Mouse (Mus musculus) heart, embryonic 15.5 days (tissue): Measurements from ENCODE around the gene Gm10985. TPM values are rescaled to one million over a fixed set of nuclear protein-coding genes. Genes with fewer than 3 reads are reported as not detected.

ENCODE experiments used
- ATAC-seq: fragments of 200-750 bp; cut with Nextera tagmentation; replicated peaks from 2 replicates; pipeline ENCODE4 v1.8.0; 2017; ENCODE audit warnings: low read depth, moderate TSS enrichment; ENCODE audit not compliant: insufficient number of reproducible peaks, insufficient read depth, low FRiP score
- H3K27ac ChIP-seq: fragments of 300-500 bp; sonication (generic); 2 replicates; pipeline ENCODE4 v1.5.1; 2015; ENCODE audit warnings: mild to moderate bottlenecking, inconsistent platforms
- H3K27me3 ChIP-seq: fragments of 300-500 bp; sonication (generic); 2 replicates; pipeline ENCODE4 v1.6.1; 2015; ENCODE audit warnings: inconsistent platforms
- H3K36me3 ChIP-seq: fragments of 300-500 bp; sonication (generic); 2 replicates; pipeline ENCODE4 v1.6.1; 2015; ENCODE audit warnings: mild to moderate bottlenecking, inconsistent platforms
- H3K4me1 ChIP-seq: fragments of 300-500 bp; sonication (generic); replicated peaks from 2 replicates; pipeline ENCODE4 v1.6.1; 2015; ENCODE audit warnings: inconsistent platforms
- H3K4me2 ChIP-seq: fragments of 300-500 bp; sonication (generic); 2 replicates; pipeline ENCODE4 v1.6.1; 2015; ENCODE audit warnings: inconsistent platforms, mild to moderate bottlenecking, moderate library complexity
- H3K4me3 ChIP-seq: fragments of 300-500 bp; sonication (generic); 2 replicates; pipeline ENCODE4 v1.5.1; 2015; ENCODE audit warnings: mild to moderate bottlenecking, inconsistent platforms
- H3K9ac ChIP-seq: fragments of 300-500 bp; sonication (generic); 2 replicates; pipeline ENCODE4 v1.6.1; 2015; ENCODE audit warnings: mild to moderate bottlenecking, inconsistent platforms
- H3K9me3 ChIP-seq: fragments of 300-500 bp; sonication (generic); replicated peaks from 2 replicates; pipeline ENCODE4 v1.6.1; 2016; ENCODE audit warnings: inconsistent platforms
- WGBS: fragments of 180-500 bp; shearing (Covaris S2); methylation state at CpG from one replicate; pipeline ENCODE4 v1.1.7; 2015; ENCODE audit warnings: mixed read lengths; 5-methylcytosine and 5-hydroxymethylcytosine counted together
- polyA plus RNA-seq: library from polyadenylated mRNA; unstranded; fragments of >200 nt; fragmentation: Nextera tagmentation; extraction: Ambion mirVana; gene quantifications from 2 replicates; pipeline ENCODE4 v1.2.1, GENCODE M21; 2015

The Gm10985 gene
- polyA plus RNA-seq, 1 experiment from 2014 or later = not detected

DNA sequence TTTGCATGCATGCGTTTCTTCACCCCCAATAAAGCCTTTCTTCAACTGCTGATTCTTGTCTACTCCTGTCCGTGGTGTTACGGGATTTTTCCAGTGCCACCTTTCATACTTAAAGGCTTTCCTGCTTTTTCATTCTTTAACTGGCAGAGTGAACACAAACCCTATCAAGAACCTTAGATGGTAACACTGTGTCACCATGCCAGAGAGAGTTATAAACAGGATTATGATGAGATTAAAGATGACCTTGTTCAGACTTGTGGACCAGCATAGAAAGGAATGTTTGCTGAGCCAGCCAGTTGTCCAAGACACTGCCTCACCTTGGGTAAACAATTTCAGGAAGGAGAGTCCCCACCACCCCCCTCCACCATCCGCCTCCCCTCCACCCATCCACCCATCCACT is 23.3 kb downstream of the Gm10985 start:
- H3K4me2 ChIP-seq = no peak overlapping the region
- H3K9ac ChIP-seq = no peak overlapping the region
- WGBS = 80% methylated on average over 4 of the region's 4 CpGs
- no peaks in the 10 kb centered on the region for H3K4me1 ChIP-seq
- no peaks in the 10 kb centered on the region for H3K9me3 ChIP-seq
- no peak for ATAC-seq
- no peaks in the 10 kb centered on the region for H3K36me3 ChIP-seq
- no peaks in the 10 kb centered on the region for H3K27me3 ChIP-seq
- H3K4me3 ChIP-seq = no peak overlapping the region
- no peak overlapping the region for H3K27ac ChIP-seq

DNA sequence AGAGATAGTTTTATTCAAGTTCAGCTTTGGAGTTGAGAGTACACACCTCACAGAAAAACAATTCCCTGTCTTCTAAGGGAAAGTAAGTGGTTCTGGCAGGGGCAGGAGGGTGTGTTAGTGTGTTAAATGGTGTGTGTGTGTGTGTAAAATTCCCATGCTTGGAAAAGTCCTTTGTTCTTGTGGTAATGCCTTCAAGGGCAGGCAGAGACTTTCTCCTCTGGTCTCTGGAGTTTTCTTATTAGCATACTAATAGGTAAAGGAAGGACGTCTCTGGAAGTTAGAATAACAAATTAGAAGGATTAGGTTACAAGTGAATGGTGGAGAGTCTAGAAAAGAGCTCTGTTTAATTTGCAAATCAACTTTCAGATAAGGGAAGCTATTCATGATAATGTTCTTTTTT is 24.4 kb downstream of the Gm10985 start:
- no peak overlapping the region for H3K4me3 ChIP-seq
- no peak overlapping the region for H3K27ac ChIP-seq
- no peaks in the 10 kb centered on the region for H3K27me3 ChIP-seq
- H3K4me2 ChIP-seq = no peak overlapping the region
- no peaks in the 10 kb centered on the region for H3K4me1 ChIP-seq
- H3K36me3 ChIP-seq = no peaks in the 10 kb centered on the region
- no peak for ATAC-seq
- no peaks in the 10 kb centered on the region for H3K9me3 ChIP-seq
- no peak overlapping the region for H3K9ac ChIP-seq
- WGBS = 16% methylated on average over 1 of the region's 1 CpGs

DNA sequence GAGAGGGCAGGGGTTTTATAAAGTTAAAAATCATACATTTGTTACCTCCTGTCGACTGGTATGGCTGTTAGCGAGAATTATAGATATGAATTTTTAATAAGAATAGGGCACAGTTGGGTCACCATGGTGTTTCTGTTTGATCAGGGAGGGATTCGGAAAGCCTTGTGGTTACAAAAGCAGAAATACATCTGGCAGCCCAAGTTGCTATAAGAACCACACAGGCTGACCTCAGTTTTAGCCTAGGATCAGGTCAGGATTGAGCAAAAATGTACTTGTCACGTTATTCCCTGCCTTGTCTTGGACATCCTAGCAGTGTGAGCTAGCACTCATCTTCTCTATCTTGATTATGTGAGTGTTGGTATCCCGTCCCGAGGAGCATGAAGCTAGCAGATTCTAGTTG is 25.6 kb downstream of the Gm10985 start:
- no peaks in the 10 kb centered on the region for H3K27me3 ChIP-seq
- H3K27ac ChIP-seq = no peak overlapping the region
- H3K4me3 ChIP-seq = no peak overlapping the region
- 67% methylated on average over 6 of the region's 6 CpGs for WGBS
- H3K4me2 ChIP-seq = no peak overlapping the region
- no peak overlapping the region for H3K9ac ChIP-seq
- ATAC-seq = no peak
- no peaks in the 10 kb centered on the region for H3K4me1 ChIP-seq
- no peaks in the 10 kb centered on the region for H3K9me3 ChIP-seq
- no peaks in the 10 kb centered on the region for H3K36me3 ChIP-seq

DNA sequence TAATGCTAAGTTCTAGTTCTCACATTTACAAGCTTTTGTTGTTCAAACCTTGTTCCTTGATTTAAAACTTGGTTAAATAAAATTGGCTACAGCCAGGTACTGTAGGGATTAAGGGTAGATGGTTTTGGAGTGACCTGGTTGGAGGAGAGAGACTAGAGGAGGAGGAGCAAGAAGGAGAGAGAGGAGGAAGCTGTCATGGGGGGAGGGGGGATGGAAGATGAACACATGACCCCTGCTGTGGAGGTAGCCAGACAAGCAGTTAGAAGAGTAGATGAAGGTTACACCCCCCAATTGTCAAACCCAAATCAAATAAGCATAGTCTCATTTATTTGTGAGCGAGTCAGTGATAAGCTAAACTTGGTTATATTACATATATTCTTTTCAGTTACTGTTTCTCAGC is 26.7 kb downstream of the Gm10985 start:
- H3K27me3 ChIP-seq = no peaks in the 10 kb centered on the region
- no peak overlapping the region for H3K4me3 ChIP-seq
- H3K9ac ChIP-seq = no peak overlapping the region
- no peaks in the 10 kb centered on the region for H3K4me1 ChIP-seq
- 68% methylated on average over 1 of the region's 1 CpGs for WGBS
- ATAC-seq = no peak
- no peaks in the 10 kb centered on the region for H3K36me3 ChIP-seq
- no peaks in the 10 kb centered on the region for H3K9me3 ChIP-seq
- H3K4me2 ChIP-seq = no peak overlapping the region
- no peak overlapping the region for H3K27ac ChIP-seq

DNA sequence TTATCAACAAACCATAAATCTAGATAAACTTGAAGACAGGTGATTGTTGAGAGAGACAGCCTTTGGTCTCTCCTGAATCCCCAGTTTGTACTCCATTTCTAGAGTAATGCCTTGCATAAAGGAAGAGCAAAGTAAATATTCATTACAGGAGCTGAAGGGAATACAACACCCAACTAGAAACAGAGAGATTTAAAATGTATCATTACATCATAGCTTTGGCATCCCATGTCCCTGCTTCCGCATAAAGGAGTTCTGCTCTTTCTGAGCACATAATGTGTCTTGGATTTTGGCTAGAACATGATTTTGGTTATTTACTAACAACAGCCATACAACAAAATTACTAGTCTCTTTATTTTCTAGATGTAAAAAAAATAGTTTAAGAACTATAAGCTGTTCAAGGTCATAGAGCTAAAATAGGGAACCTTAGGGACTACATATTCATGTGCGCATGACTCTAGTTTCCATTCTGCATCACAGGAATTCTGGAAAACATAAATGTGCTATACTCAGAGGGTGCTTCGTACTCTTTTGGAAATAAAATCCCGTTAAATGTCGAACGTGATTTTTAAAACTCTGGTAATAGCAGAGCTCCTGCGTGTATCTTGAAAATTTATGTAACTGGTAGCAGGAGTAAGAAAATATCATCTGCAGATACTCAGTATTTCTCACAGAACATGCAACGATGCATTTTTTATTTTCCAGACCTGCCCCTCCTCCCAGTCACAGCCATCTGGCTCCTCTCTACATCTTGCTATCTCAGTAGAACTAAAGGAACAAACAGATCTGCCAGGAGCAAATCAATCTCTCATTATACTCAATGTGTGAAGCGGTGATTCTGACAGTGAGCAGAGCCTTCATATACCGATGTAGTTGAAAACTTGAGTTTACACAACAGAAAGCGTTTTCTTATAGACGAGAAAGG is 46.0 kb downstream of the Gm10985 start:
- no peak overlapping the region for H3K27ac ChIP-seq
- WGBS = 70% methylated on average over 12 of the region's 12 CpGs
- no peak for ATAC-seq
- H3K4me3 ChIP-seq = no peak overlapping the region
- no peaks in the 10 kb centered on the region for H3K36me3 ChIP-seq
- no peaks in the 10 kb centered on the region for H3K4me1 ChIP-seq
- no peak overlapping the region for H3K4me2 ChIP-seq
- H3K27me3 ChIP-seq = no peaks in the 10 kb centered on the region
- H3K9ac ChIP-seq = no peak overlapping the region
- H3K9me3 ChIP-seq = no peaks in the 10 kb centered on the region

Other genes starting within 250 kb of the Gm10985 start
- 2.2 and 3.7 TPM in 2 replicates for gene Frem2, start 187.7 kb upstream of the Gm10985 start, polyA plus RNA-seq
- 58.4 and 73.3 TPM in 2 replicates for gene Ufm1, start 18.7 kb downstream of the Gm10985 start, polyA plus RNA-seq